Mouse (Mus musculus) brain, embryonic 14.5 days (tissue): ENCODE measurements around the gene Daam1.

Experiments
- CTCF ChIP-seq: fragments of 200-500 bp; IDR thresholded peaks from 2 replicates; pipeline ENCODE4 v1.5.1; 2012; ENCODE audit warnings: inconsistent platforms, mild to moderate bottlenecking, moderate library complexity, borderline replicate concordance; ENCODE audit not compliant: insufficient read depth, insufficient read length; ENCODE audit errors: extremely low read depth
- POLR2A ChIP-seq: fragments of 200-500 bp; IDR thresholded peaks from 2 replicates; pipeline ENCODE4 v1.6.1; 2012; ENCODE audit warnings: mild to moderate bottlenecking, inconsistent platforms, borderline replicate concordance; ENCODE audit not compliant: poor library complexity, insufficient read depth, insufficient read length, severe bottlenecking; ENCODE audit errors: extremely low read depth

- TF ChIP-seq POLR2A (no peak), CTCF (no peak)
Measured at GRCm38 (mm10) chr12:71795626-71796025, 35.3 kb upstream of the Daam1 start.
